Mouse (Mus musculus): ENCODE results near the gene Neurl1a. TPM values are rescaled to one million over a fixed set of nuclear protein-coding genes. Genes with fewer than 3 reads are reported as not detected.

Neurl1a gene
- total and polyA plus RNA-seq, 3 experiments: 0.03 TPM; not detected in 2

DNA sequence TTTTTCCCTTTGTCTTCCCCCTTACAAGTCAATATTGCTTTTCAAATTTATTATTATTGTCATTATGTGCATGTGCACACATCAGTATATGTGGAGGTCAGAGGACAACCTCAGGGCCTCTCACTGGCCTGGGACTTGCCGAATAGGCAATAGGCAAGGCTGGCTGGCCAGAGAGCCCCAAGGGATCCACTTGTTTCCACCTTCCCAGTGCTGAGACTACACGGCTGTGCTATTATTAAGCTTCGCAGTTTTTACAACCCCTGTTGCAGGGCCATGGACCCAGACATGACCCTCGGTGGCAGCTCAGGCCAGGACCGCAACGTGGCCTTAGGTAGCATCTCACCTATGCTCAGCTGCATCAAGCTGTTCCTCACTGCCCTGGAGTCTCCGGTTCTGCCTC, 33.8 kb downstream of the Neurl1a start:
- Histone ChIP-seq H3K4me1 (ENCODE audit: control insufficient read depth in 1 of 2, insufficient read depth in 2 of 2, low read length in 2 of 2) (0 out of 4 replicates have a peak, but pooled peaks cover 0 to 3% of the 10 kb centered on the region in 2 experiments), H3K4me3 (ENCODE audit: control insufficient read depth in 1 of 2, insufficient read depth in 1 of 2, low read depth in 2 of 2, low read length in 2 of 2) (no peak overlapping the region), H3K9me3 (replicated peaks; ENCODE audit: insufficient read depth, low read length) (no peaks in the 10 kb centered on the region), H3K27me3 (ENCODE audit: control insufficient read depth in 1 of 2, insufficient read depth in 2 of 2, low read length in 2 of 2) (no peaks in the 10 kb centered on the region), H3K27ac (ENCODE audit: control insufficient read depth, low read depth, low read length) (no peak overlapping the region), H3K9ac (ENCODE audit: control insufficient read depth, low read depth, low read length, poor library complexity, severe bottlenecking) (no peak overlapping the region), H3K79me2 (ENCODE audit: control insufficient read depth, insufficient read depth, low read length, poor library complexity) (no peaks in the 10 kb centered on the region), H3K36me3 (ENCODE audit: control insufficient read depth in 1 of 2, insufficient read depth in 2 of 2, low read length in 2 of 2) (no peaks in the 10 kb centered on the region)
- no peak for TF ChIP-seq CTCF (IDR thresholded peaks at IDR 0.05 in 2 of 3, conservative IDR thresholded peaks at IDR 0.05 in 1 of 3; ENCODE audit: control insufficient read depth in 1 of 3, insufficient read depth in 1 of 3, low read depth in 2 of 3, low read length in 3 of 3, poor library complexity in 1 of 3, severe bottlenecking in 1 of 3)
- no peak for TF ChIP-seq EP300 (IDR thresholded peaks at IDR 0.05; ENCODE audit: low read depth in 1 of 2, low read length in 2 of 2)
- TF ChIP-seq ETS1 (IDR thresholded peaks at IDR 0.05; ENCODE audit: low read depth, low read length): no peak
- TF ChIP-seq CHD2 (IDR thresholded peaks at IDR 0.05; ENCODE audit: low read length): no peak
- no peak for TF ChIP-seq HCFC1 (IDR thresholded peaks at IDR 0.05; ENCODE audit: low read depth, low read length)
- no peak for TF ChIP-seq GABPA (IDR thresholded peaks at IDR 0.05; ENCODE audit: low read depth, low read length)
- TF ChIP-seq MAFK (IDR thresholded peaks at IDR 0.05; ENCODE audit: borderline replicate concordance, low read depth, low read length): no peak
- no peak for TF ChIP-seq ZMIZ1 (IDR thresholded peaks at IDR 0.05; ENCODE audit: low read depth, low read length)
- no peak for TF ChIP-seq USF1 (IDR thresholded peaks at IDR 0.05; ENCODE audit: low read depth, low read length)
- TF ChIP-seq SIN3A (IDR thresholded peaks at IDR 0.05; ENCODE audit: low read length): no peak
- no peak for TF ChIP-seq JUND (IDR thresholded peaks at IDR 0.05; ENCODE audit: low read depth, low read length)
- no peak for TF ChIP-seq MAZ (IDR thresholded peaks at IDR 0.05; ENCODE audit: low read depth, low read length)
- TF ChIP-seq ZC3H11A (IDR thresholded peaks at IDR 0.05; ENCODE audit: low read depth, low read length): no peak
- TF ChIP-seq ELF1 (IDR thresholded peaks at IDR 0.05; ENCODE audit: low read depth, low read length): no peak
- TF ChIP-seq MAX (IDR thresholded peaks at IDR 0.05; ENCODE audit: low read length): no peak
- DNase-seq (ENCODE audit: low read depth, low spot score): no peak

DNA sequence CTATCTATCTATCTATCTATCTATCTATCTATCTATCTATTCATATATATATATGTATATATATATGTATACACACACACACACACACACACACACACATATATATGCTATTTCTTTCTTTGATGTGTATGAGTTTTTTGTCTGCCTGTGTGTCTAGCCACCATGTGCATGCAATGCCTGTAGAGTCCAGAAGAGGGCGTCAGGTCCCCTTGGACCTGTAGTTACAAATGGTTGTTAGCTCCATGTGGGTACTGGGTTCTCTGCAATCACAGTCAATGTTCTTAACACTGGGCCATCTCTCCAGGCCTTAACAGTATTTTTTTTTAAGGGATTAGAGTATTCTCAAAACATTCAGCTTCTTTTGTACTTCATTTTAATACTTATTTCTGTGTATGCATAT, 34.9 kb downstream of the Neurl1a start:
- no peaks in the 10 kb centered on the region for H3K79me2 ChIP-seq (ENCODE audit: control insufficient read depth, insufficient read depth, low read length, poor library complexity)
- H3K36me3 ChIP-seq (ENCODE audit: control insufficient read depth in 1 of 2, insufficient read depth in 2 of 2, low read length in 2 of 2): no peaks in the 10 kb centered on the region
- TF ChIP-seq SMC3 (IDR thresholded peaks at IDR 0.05; ENCODE audit: low read depth, low read length): 0 out of 2 replicates have a peak, but pooled peaks have one; percentile 17
- TF ChIP-seq CTCF (IDR thresholded peaks at IDR 0.05 in 2 of 3, conservative IDR thresholded peaks at IDR 0.05 in 1 of 3; ENCODE audit: control insufficient read depth in 1 of 3, insufficient read depth in 1 of 3, low read depth in 2 of 3, low read length in 3 of 3, poor library complexity in 1 of 3, severe bottlenecking in 1 of 3): peak in 2 of 3 experiments; percentile 30 to 37; a peak in 4 of 6 replicates
- no peak for TF ChIP-seq ZNF384 (IDR thresholded peaks at IDR 0.05; ENCODE audit: low read depth, low read length)
- H3K9ac ChIP-seq (ENCODE audit: control insufficient read depth, low read depth, low read length, poor library complexity, severe bottlenecking): no peak overlapping the region
- H3K27ac ChIP-seq (ENCODE audit: control insufficient read depth, low read depth, low read length): no peak overlapping the region
- H3K27me3 ChIP-seq (ENCODE audit: control insufficient read depth in 1 of 2, insufficient read depth in 2 of 2, low read length in 2 of 2): no peaks in the 10 kb centered on the region
- H3K9me3 ChIP-seq (replicated peaks; ENCODE audit: insufficient read depth, low read length): no peaks in the 10 kb centered on the region
- DNase-seq (ENCODE audit: low read depth, low spot score): peak; percentile 30
- H3K4me3 ChIP-seq (ENCODE audit: control insufficient read depth in 1 of 2, insufficient read depth in 1 of 2, low read depth in 2 of 2, low read length in 2 of 2): no peak overlapping the region
- H3K4me1 ChIP-seq (ENCODE audit: control insufficient read depth in 1 of 2, insufficient read depth in 2 of 2, low read length in 2 of 2): 0 out of 4 replicates have a peak, but pooled peaks cover 0 to 3% of the 10 kb centered on the region in 2 experiments

Measured in MEL (cell line).